18 mouse cellular contexts compared by ENCODE assay signal in the genomic region with DNA sequence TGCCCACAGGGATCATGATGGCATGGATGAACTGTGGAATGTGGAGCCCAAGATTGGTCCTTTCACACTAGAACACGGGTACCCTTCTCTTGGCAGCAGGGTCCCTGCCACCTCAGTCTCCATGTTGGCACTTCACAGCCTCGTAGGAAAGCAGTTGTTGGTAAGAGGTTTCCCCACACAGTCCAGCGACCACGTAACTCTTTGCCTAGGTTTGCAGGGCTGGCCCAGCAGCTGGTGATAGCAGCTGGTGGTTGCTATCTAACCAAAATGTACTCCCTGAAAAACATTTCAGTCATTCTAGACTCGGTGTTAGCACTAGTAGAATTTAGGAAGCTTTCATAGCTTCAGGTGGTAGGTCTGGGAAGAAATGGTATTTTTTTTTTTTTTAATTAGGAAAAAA.
DNase-seq lines count a peak whose midpoint lies in the region; ATAC-seq and TF ChIP-seq lines count a peak whose summit lies in the region.
"Had no signal": no experiment of that assay in that cellular context is flagged by ENCODE, and none has a peak within 500 bp of the region (broad histone marks: within the 10 kb centered on the region; RNA-seq: fewer than 3 reads in every experiment).

No protein-coding gene starts in this region.

- H3K4me3 ChIP-seq in heart, adult 2 months: no peak overlapping the region
- no peak overlapping the region for H3K4me3 ChIP-seq in heart, embryonic 11.5 days (ENCODE audit: low read depth, low read length)
- no peak overlapping the region for H3K4me3 ChIP-seq in brown adipose tissue, adult 24 weeks (ENCODE audit: insufficient read depth, low read depth, low read length)
- no peak overlapping the region for H3K4me3 ChIP-seq in myocyte
- H3K4me3 ChIP-seq: embryonic facial prominence, embryonic 10.5 days; embryonic facial prominence, embryonic 12.5 days; forebrain, embryonic 13.5 days; forebrain, embryonic 15.5 days had no signal

- H3K4me2 ChIP-seq in heart, embryonic 11.5 days: no peak overlapping the region
- no peak overlapping the region for H3K4me2 ChIP-seq in myocyte (ENCODE audit: low read depth)
- H3K4me2 ChIP-seq: embryonic facial prominence, embryonic 12.5 days; forebrain, embryonic 13.5 days; forebrain, embryonic 15.5 days had no signal

- peaks cover 26% of the 10 kb centered on the region for H3K36me3 ChIP-seq in heart, adult 2 months (ENCODE audit: control insufficient read depth, insufficient read depth, low read length)
- peaks cover 4% of the 10 kb centered on the region for H3K36me3 ChIP-seq in heart, embryonic 11.5 days (ENCODE audit: control insufficient read depth, insufficient read depth, low read length)
- H3K36me3 ChIP-seq in myocyte (ENCODE audit: control insufficient read depth, insufficient read depth): peaks cover 18% of the 10 kb centered on the region
- H3K36me3 ChIP-seq: forebrain, embryonic 15.5 days had no signal

- ATAC-seq in heart, embryonic 11.5 days (replicated peaks; ENCODE audit: insufficient number of reproducible peaks, low FRiP score, low TSS enrichment): no peak
- ATAC-seq: forebrain, embryonic 13.5 days; forebrain, embryonic 15.5 days; forebrain, postnatal 0 days had no signal

- TF ChIP-seq CTCF in heart, adult 2 months (IDR thresholded peaks at IDR 0.05): no peak

- H3K9ac ChIP-seq in heart, adult 2 months (ENCODE audit: low read depth, low read length): no peak overlapping the region
- H3K9ac ChIP-seq in heart, embryonic 11.5 days (ENCODE audit: low read depth, low read length): no peak overlapping the region
- H3K9ac ChIP-seq: embryonic facial prominence, embryonic 12.5 days; forebrain, embryonic 13.5 days; forebrain, embryonic 15.5 days; forebrain, postnatal 0 days had no signal

- H3K9me3 ChIP-seq in heart, embryonic 11.5 days (replicated peaks; ENCODE audit: control insufficient read depth, low read length): no peaks in the 10 kb centered on the region
- H3K9me3 ChIP-seq: embryonic facial prominence, embryonic 12.5 days; forebrain, embryonic 13.5 days; forebrain, embryonic 15.5 days had no signal

- WGBS in heart, adult 2 months: 80% methylated on average over 5 of the region's 5 CpGs
- 87% methylated on average over 5 of the region's 5 CpGs for WGBS in heart, embryonic 11.5 days (ENCODE audit: insufficient replicate concordance)

- H3K79me2 ChIP-seq in heart, adult 2 months (replicated peaks; ENCODE audit: control insufficient read depth, insufficient read depth, low read length): no peaks in the 10 kb centered on the region; the same call in 1 of the 2 replicates
- H3K79me2 ChIP-seq in myocyte (ENCODE audit: control insufficient read depth, insufficient read depth): peaks cover 98% of the 10 kb centered on the region

- no peak for TF ChIP-seq POLR2A in heart, adult 2 months (IDR thresholded peaks at IDR 0.05; ENCODE audit: insufficient read depth, low read depth, low read length)
- TF ChIP-seq POLR2A in myocyte (IDR thresholded peaks at IDR 0.05; ENCODE audit: insufficient read length, low read depth): no peak

- DNase-seq in heart, adult 2 months: no peak
- DNase-seq in thymus, postnatal 25 days: no peak
- DNase-seq: adrenal gland, adult 2 months; adrenal gland, postnatal 10 days; adrenal gland, postnatal 25 days; cerebellum, adult 11-12 months; cerebellum, adult 2 months; cerebellum, adult 9-10 months; cerebellum, postnatal 10 days; cerebellum, postnatal 25 days; forebrain, postnatal 0 days had no signal

- peak overlapping the region; percentile 81; the same call in 1 of the 2 replicates for H3K27ac ChIP-seq in heart, adult 2 months
- H3K27ac ChIP-seq in heart, embryonic 11.5 days (ENCODE audit: low read depth, low read length): no peak overlapping the region
- peak overlapping the region; percentile 26; the same call in 1 of the 2 replicates for H3K27ac ChIP-seq in brown adipose tissue, adult 24 weeks (replicated peaks; ENCODE audit: low read depth, low read length)
- H3K27ac ChIP-seq: embryonic facial prominence, embryonic 10.5 days; embryonic facial prominence, embryonic 12.5 days; forebrain, embryonic 13.5 days; forebrain, embryonic 15.5 days had no signal

- intact Hi-C loops in heart, adult 2 months (cut with DNase I): no loop called here

- no peak for TF ChIP-seq EP300 in heart, adult 2 months (IDR thresholded peaks at IDR 0.05; ENCODE audit: insufficient read depth, low read depth, low read length)

- no peak overlapping the region for H3ac ChIP-seq in myocyte (ENCODE audit: control insufficient read depth, insufficient read length)

- H3K4me1 ChIP-seq in heart, adult 2 months (ENCODE audit: control insufficient read depth, insufficient read depth, low read length): peaks cover 46% of the 10 kb centered on the region
- peaks cover 44% of the 10 kb centered on the region for H3K4me1 ChIP-seq in heart, embryonic 11.5 days (ENCODE audit: control insufficient read depth, insufficient read depth, low read length)
- H3K4me1 ChIP-seq in brown adipose tissue, adult 24 weeks (ENCODE audit: control insufficient read depth, insufficient read depth, insufficient read length, low read length): peaks cover 38% of the 10 kb centered on the region
- H3K4me1 ChIP-seq: forebrain, embryonic 15.5 days had no signal

- no peaks in the 10 kb centered on the region for H3K27me3 ChIP-seq in heart, adult 2 months (ENCODE audit: control insufficient read depth, insufficient read depth, low read length)
- no peaks in the 10 kb centered on the region for H3K27me3 ChIP-seq in heart, embryonic 11.5 days (ENCODE audit: control insufficient read depth, insufficient read depth, low read length)
- H3K27me3 ChIP-seq in myocyte (ENCODE audit: control insufficient read depth, insufficient read depth, insufficient read length): no peaks in the 10 kb centered on the region
- H3K27me3 ChIP-seq: embryonic facial prominence, embryonic 12.5 days; forebrain, embryonic 13.5 days; forebrain, embryonic 15.5 days had no signal

TF ChIP-seq in myocyte, 11 proteins besides CTCF, POLR2A, EP300 and RAD21:
- no peak for TF ChIP-seq REST (IDR thresholded peaks at IDR 0.05; ENCODE audit: insufficient read depth, insufficient read length)
- TF ChIP-seq USF1 (IDR thresholded peaks at IDR 0.05; ENCODE audit: low read depth): no peak
- TF ChIP-seq POLR2AphosphoS2 (IDR thresholded peaks at IDR 0.05; ENCODE audit: insufficient read length, low read depth): no peak
- TF ChIP-seq MYOG (IDR thresholded peaks at IDR 0.05; ENCODE audit: control insufficient read depth in 1 of 3, insufficient read depth in 1 of 3, insufficient read length in 2 of 3, low read depth in 2 of 3): peak; percentile 67 to 88 (median 77)
- TF ChIP-seq MYOD1 (IDR thresholded peaks at IDR 0.05; ENCODE audit: control insufficient read depth in 1 of 3, insufficient read length in 2 of 3, low read depth in 2 of 3): peak in 2 of 3 experiments; percentile 41 to 80
- TF ChIP-seq SRF (IDR thresholded peaks at IDR 0.05; ENCODE audit: control insufficient read depth, insufficient read length, low read depth): no peak
- TF ChIP-seq TCF12 (IDR thresholded peaks at IDR 0.05; ENCODE audit: insufficient read depth, poor library complexity, severe bottlenecking): peak; percentile 27
- no peak for TF ChIP-seq E2F4 (IDR thresholded peaks at IDR 0.05; ENCODE audit: insufficient read depth)
- TF ChIP-seq MAX (IDR thresholded peaks at IDR 0.05; ENCODE audit: low read depth): no peak
